Mouse (Mus musculus) CH12.LX (cell line): ENCODE measurements around the gene Dnm1.

Experiments used
- CHD1 ChIP-seq: IDR thresholded peaks from 2 replicates; pipeline ENCODE4 v1.6.1; 2012; ENCODE audit warnings: low read depth, low read length, improper control_type of control experiment, inconsistent platforms
- CTCF ChIP-seq, 2 experiments: IDR thresholded peaks in 1 of 2; conservative IDR thresholded peaks in 1 of 2; 2 replicates each; pipeline ENCODE4 v1.5.1; 2011 to 2012; ENCODE audit warnings: low read depth in 2 of 2, low read length in 2 of 2, improper control_type of control experiment in 1 of 2, inconsistent platforms in 1 of 2, mild to moderate bottlenecking in 1 of 2, moderate library complexity in 1 of 2
- E2F4 ChIP-seq: IDR thresholded peaks from 2 replicates; pipeline ENCODE4 v1.6.1; 2011; ENCODE audit warnings: low read depth, low read length, improper control_type of control experiment; ENCODE audit not compliant: insufficient replicate concordance
- EP300 ChIP-seq: IDR thresholded peaks from 2 replicates; pipeline ENCODE4 v1.6.1; 2011; ENCODE audit warnings: low read length, improper control_type of control experiment
- JUND ChIP-seq: conservative IDR thresholded peaks from 2 replicates; pipeline ENCODE4 v1.6.1; 2011; ENCODE audit warnings: low read depth, low read length, improper control_type of control experiment
- MAX ChIP-seq: IDR thresholded peaks from 2 replicates; pipeline ENCODE4 v1.6.1; 2011; ENCODE audit warnings: low read length, improper control_type of control experiment
- MXI1 ChIP-seq: IDR thresholded peaks from 2 replicates; pipeline ENCODE4 v1.6.1; 2011; ENCODE audit warnings: mild to moderate bottlenecking, low read depth, low read length, improper control_type of control experiment
- NRF1 ChIP-seq: IDR thresholded peaks from 2 replicates; pipeline ENCODE4 v1.6.1; 2014; ENCODE audit warnings: low read depth, mild to moderate bottlenecking, inconsistent platforms, low read length, improper control_type of control experiment, moderate library complexity
- POLR2A ChIP-seq: IDR thresholded peaks from 2 replicates; pipeline ENCODE4 v1.6.1; 2011; ENCODE audit warnings: low read depth, mild to moderate bottlenecking, improper control_type of control experiment, low read length
- POLR2AphosphoS2 ChIP-seq: IDR thresholded peaks from 2 replicates; pipeline ENCODE4 v1.6.1; 2011; ENCODE audit warnings: low read depth, low read length, improper control_type of control experiment
- ZC3H11A ChIP-seq: IDR thresholded peaks from 2 replicates; pipeline ENCODE4 v1.6.1; 2012; ENCODE audit warnings: low read depth, mild to moderate bottlenecking, inconsistent platforms, low read length, improper control_type of control experiment
- ZNF384 ChIP-seq: IDR thresholded peaks from 2 replicates; pipeline ENCODE4 v1.6.1; 2012; ENCODE audit warnings: low read depth, low read length, improper control_type of control experiment, inconsistent platforms

DNA sequence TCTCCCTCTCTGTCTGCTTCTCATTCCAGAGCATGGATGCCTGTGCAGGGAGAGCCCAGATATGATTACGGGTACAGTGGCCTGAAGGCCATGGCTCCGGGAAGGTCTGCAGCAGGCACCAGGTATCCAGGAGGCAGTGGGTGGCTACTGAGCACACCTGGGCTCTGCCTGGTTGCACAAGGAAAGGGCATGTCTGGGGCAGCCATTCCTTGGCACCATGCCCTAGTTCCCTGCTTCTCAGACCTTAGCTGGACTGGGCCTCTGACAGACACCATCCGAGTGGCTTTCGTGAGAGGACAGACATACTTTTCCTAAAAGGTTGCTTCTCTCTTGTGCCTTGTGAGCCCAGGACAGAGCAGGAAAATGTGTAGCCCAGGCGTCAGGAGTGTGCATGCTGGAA is 38.9 kb upstream of the Dnm1 start:
- TF ChIP-seq JUND (no peak), ZC3H11A (no peak), MAX (no peak), NRF1 (no peak), POLR2A (no peak), EP300 (no peak), MXI1 (no peak), CTCF (conservative IDR thresholded peaks at IDR 0.05 in 1 of 2, IDR thresholded peaks at IDR 0.05 in 1 of 2; ENCODE audit: low read depth in 2 of 2, low read length in 2 of 2) (no peak), POLR2AphosphoS2 (no peak), E2F4 (no peak), CHD1 (no peak), ZNF384 (no peak)
